Mouse (Mus musculus): ENCODE measurements around the gene Traf3.

Gene Traf3

GRCm38 (mm10) chr12:111153946-111154345, 12.2 kb upstream of the Traf3 start:
- no peak for DNase-seq

DNA sequence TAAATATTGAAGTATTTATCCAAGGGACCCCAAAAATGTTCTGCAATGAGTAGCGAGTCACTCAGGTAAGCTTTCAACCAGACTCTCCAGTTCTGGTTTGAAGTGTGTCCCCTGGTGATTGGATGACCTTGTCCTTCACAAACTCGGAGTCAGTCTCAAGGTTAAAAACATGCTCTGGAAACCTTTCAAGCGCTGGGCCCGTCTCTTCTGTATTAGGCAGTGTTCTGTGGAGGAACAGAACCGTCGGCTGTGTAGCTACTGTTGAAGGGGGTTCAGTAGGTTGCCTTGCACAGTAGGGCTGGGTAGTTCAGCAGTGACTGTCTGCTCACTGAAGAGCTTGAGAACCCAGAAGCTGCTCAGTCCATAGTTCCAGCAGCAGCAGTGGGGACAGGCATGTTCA, 11.5 kb upstream of the Traf3 start:
- no peak for DNase-seq

GRCm38 (mm10) chr12:111155756-111156155, 10.4 kb upstream of the Traf3 start:
- no peak for DNase-seq

DNA sequence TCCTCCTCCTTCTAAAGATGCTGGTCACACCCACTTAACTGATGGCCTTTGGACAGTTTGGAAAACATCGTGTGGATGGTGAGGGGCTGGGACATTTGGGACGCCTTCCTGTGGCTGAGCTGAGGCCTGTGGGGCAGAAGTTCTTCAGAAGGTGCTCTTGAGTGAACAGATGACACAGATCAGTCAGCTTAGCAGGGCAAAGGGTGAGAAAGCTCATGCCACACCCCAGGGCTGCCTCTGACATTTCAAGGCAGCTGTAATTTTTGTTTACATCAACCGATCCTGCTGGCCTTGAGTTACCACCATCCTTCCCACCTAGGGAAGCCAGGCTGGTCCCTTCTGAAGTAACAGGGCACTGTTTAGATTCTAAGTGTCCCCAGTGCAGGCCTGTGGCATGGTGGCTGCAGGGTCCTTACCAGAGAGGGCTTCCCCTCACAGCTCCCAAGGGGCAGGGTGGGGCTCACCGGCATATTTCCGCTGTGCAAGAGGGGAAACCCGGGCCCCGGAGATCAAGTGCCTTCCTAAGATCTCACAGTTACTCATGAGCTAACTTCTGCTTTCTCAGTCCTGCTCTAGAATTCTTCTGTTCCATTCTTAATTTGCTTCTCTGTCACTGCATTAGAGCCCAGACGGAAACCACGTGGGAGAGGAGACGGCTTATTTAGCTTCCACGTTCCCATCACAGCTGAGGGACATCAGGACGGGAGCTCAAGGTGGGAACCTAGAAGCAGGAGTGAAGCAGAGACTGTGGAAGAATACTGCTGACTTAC, 6.3 kb upstream of the Traf3 start:
- peak; percentile 69 to 77 for DNase-seq

DNA sequence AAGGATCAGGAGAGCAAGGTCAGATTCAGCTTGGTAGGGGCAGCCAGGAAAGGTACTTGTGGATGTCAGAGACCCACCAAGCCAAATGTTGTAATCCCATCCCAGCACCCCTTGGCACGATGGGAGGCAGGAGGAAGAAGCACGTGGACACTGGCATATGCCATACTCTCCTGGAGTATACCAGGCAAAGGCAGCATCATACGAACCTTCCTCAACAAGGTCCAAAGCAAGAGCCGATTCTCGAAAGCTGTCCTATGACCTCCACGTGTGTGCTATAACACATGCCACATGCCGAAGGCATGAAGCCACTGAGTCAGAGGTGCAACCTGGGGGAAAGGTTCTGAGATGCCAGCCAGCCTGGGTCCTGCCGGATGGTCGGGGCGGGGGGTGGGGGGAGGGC, 5.3 kb upstream of the Traf3 start:
- DNase-seq: no peak

- DNase-seq: no peak
Measured at GRCm38 (mm10) chr12:111161943-111162311, 4.2 kb upstream of the Traf3 start.

- no peak for DNase-seq
Measured at GRCm38 (mm10) chr12:111162312-111163061, 3.7 kb upstream of the Traf3 start.

DNA sequence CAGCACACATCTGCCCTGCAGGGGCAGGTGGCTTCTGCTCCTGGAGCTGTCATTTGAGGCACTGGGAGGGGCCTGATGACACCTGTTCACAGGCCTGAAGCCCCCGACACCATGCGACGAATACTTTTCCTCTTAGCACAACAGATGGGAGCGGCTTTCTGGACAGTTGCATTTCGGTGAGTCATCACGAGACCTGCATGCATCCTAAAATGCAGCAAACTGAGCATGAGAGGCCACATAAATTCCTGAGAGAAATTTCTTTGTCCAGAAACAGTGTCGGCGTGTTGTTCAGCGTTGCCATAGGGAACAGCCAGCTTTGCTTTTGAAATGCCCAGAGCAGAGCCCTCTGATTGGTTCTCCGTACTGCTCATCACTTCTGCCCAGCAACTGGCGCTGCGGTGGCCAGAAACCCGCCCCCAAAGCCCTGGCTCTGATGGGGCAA, 1.8 kb upstream of the Traf3 start:
- peak; percentile 66 to 82 for DNase-seq

DNA sequence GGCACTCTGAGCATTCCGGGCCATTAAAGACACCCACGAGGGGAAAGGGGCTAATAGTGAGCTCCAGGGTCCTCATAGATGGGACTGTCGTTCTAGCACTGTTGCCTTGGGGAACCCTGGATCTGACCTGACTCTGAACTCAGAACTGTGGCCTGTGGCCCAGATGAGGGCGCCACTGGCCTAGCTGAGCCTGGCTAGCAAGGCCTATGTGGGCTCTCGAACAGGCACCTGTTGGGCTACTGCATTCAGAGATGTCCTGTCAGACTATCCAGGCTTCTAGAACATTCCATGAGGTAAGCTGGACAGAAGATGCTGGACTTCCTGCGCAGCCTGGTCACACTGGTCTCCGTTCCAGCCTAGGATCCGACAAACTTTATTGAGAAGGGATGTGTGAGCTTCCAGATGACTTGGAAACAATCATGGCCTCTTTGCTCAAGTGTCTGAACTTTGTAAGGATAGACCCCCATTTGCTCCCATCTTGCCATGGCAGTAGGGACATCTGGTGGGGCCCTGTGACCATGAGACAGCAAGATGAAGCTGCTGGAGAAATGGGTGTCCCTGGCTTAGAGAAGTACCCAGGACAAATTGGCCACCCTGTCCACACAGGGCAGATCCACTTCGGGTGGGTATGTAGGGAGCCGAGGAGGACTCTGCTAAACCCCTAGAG, 891 bp upstream of the Traf3 start:
- DNase-seq: peak; percentile 32 to 43

GRCm38 (mm10) chr12:111166681-111167289, 615 bp downstream of the Traf3 start:
- peak; percentile 21 to 29 for DNase-seq

DNA sequence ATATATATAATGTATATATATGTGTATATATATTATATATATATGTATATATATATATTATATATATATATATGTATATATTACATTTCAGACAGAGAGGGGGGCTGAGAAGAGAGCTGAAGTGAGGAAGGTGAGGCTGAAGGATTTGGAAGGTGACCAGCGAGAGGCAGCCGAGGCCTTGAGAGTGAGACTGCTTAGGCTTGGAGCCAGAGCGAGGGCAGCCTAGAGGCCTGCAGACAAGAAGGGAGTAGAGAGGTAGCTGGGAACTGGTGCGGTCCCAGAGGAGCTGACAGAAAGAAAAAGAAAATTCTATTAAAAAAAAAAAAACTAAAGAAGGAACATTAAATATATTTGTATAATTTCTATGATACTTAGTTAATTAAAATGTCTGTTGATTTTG, 2.7 kb downstream of the Traf3 start:
- DNase-seq: no peak

GRCm38 (mm10) chr12:111178772-111179171, 12.6 kb downstream of the Traf3 start:
- DNase-seq: no peak

- no peak for DNase-seq
Measured at GRCm38 (mm10) chr12:111181848-111182247, 15.7 kb downstream of the Traf3 start.

- no peak for DNase-seq
Measured at GRCm38 (mm10) chr12:111182378-111182777, 16.2 kb downstream of the Traf3 start.

- no peak for DNase-seq
Measured at GRCm38 (mm10) chr12:111184476-111184875, 18.3 kb downstream of the Traf3 start, which contains the start of gene 4930595D18Rik. Gene 4930595D18Rik, minus strand, starts transcription at chr12:111184491.

DNA sequence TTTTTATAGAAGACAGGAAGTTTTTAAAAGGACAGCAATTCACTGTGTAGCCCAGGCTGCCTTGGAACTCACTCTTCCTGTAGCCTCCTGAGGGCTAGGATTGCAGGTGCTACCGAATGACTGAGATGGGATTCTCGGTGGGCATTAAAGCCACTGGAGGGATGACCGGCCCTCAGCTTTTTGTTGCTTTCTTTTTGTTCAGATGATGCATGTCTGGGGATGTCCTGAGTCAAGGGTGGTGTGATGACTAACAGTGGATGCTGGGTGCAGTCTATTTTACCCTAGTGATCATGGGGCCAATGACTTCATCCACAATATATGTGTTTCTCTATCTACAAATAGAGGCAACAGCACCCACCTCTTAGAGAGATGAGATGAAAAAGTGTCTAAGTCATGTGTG, 20.8 kb downstream of the Traf3 start:
- no peak for DNase-seq

GRCm38 (mm10) chr12:111188295-111188694, 22.1 kb downstream of the Traf3 start:
- no peak for DNase-seq

- DNase-seq: no peak
Measured at GRCm38 (mm10) chr12:111190355-111190754, 24.2 kb downstream of the Traf3 start.

DNA sequence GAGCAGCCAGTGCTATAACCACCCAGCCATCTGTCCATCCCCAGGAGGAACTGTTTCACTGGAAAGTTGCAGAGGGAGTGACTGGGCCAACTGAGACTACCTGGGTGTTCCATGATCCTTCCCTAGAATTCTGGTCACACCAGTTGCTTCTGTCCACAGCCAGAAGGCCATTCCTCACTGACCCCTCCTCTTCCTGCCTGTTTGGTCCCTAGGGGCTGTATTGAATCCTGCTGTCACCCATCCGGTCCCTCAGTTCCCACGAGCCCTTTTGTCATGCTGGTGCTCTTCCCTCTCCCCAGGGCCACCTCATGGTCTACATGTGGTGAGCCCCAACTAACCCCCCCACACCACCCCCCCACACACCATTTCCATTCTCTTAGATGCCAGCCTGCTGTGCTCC, 24.7 kb downstream of the Traf3 start:
- DNase-seq: no peak

DNA sequence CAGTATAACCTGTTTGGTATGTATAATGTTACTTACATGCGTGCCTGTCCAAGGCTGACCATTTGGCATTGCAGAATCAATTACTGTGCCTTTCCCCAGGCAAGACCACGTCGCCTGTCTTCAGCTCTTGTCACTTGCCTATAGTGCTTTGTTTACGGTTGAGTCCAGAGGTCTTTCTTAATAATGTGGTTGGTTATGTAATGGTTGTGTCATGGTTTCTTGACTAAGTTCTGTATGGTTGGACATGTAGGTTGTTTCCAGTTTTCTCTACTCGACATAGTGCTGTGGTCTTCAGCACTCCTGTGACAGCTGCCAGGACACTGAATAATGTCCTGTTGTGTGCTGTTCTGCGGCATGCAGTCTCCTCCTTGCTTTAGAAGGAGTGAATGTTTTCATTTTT, 26.6 kb downstream of the Traf3 start:
- no peak for DNase-seq

DNA sequence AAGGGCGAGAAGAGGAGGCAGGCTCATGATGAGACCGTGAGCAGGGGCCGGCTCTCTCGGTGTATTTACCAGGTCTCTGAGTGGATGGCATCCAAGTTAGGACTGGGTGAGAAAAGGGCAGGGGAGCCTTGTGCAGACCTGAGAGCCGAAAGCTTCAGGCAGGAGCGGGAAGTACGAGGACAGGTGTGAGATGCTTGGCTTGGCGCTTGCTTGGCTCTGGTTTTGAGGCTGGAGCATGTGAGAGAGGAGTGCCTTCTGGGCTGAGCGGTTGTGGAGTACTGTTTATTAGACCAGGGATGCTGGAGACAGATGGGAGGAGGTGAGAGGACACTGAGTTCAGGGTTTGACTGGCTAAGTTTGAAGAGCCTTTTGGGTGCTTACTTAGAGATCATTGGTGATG, 27.2 kb downstream of the Traf3 start:
- DNase-seq: no peak

GRCm38 (mm10) chr12:111196548-111196947, 30.4 kb downstream of the Traf3 start:
- no peak for DNase-seq

- no peak for DNase-seq
Measured at GRCm38 (mm10) chr12:111203076-111203475, 36.9 kb downstream of the Traf3 start.
